Mouse (Mus musculus) olfactory bulb, adult 2 months (tissue): ENCODE measurements at regions not wholly inside any gene's neighbourhood (a gene's known extent, or its start where the extent isn't known, plus 50 kb on each side); places are given as distances from the start of the nearest gene placed in this dataset.

Source experiments
- H3K27ac ChIP-seq: fragments of 200-500 bp; 2 replicates; pipeline ENCODE4 v1.5.1; 2012; ENCODE audit warnings: low read depth, low read length; ENCODE audit not compliant: insufficient read depth
- H3K4me1 ChIP-seq: fragments of 200-500 bp; 2 replicates; pipeline ENCODE4 v1.6.1; 2012; ENCODE audit warnings: low read length; ENCODE audit not compliant: control insufficient read depth, insufficient read depth
- H3K4me3 ChIP-seq: fragments of 200-500 bp; 2 replicates; pipeline ENCODE4 v1.5.1; 2012; ENCODE audit warnings: mild to moderate bottlenecking, low read depth, low read length, moderate library complexity; ENCODE audit not compliant: insufficient read depth
- CTCF ChIP-seq: fragments of 200-500 bp; IDR thresholded peaks from 2 replicates; pipeline ENCODE4 v1.5.1; 2012; ENCODE audit warnings: low read depth, mild to moderate bottlenecking, low read length, moderate library complexity; ENCODE audit not compliant: insufficient read depth
- POLR2A ChIP-seq: fragments of 200-500 bp; IDR thresholded peaks from 2 replicates; pipeline ENCODE4 v1.6.1; 2012; ENCODE audit warnings: mild to moderate bottlenecking, low read depth, low read length, moderate library complexity; ENCODE audit not compliant: insufficient read depth
- WGBS: fragments of 180-500 bp; shearing (Covaris S2); methylation state at CpG from one replicate; pipeline ENCODE4 v1.1.7; 2018; 5-methylcytosine and 5-hydroxymethylcytosine counted together

GRCm38 (mm10) chr15:62901955-62902354, 943.0 kb downstream of the Gsdmc2 start:
- Histone ChIP-seq H3K4me1 (peaks cover 4% of the 10 kb centered on the region), H3K27ac (no peak overlapping the region), H3K4me3 (no peak overlapping the region)
- 95% methylated on average over 4 of the region's 4 CpGs for WGBS
- TF ChIP-seq CTCF, result no peak
- TF ChIP-seq POLR2A, result no peak

- no peak for TF ChIP-seq CTCF
- TF ChIP-seq POLR2A, result no peak
- H3K4me3 ChIP-seq, result no peak overlapping the region
- no peak overlapping the region for H3K27ac ChIP-seq
- no peaks in the 10 kb centered on the region for H3K4me1 ChIP-seq
- WGBS, result 91% methylated on average over 4 of the region's 4 CpGs
Observed at GRCm38 (mm10) chr15:62889798-62890197, 955.2 kb downstream of the Gsdmc2 start.

- 90% methylated on average over 4 of the region's 4 CpGs for WGBS
- Histone ChIP-seq H3K4me3 (no peak overlapping the region), H3K27ac (no peak overlapping the region), H3K4me1 (no peaks in the 10 kb centered on the region)
- TF ChIP-seq POLR2A, result no peak
- TF ChIP-seq CTCF, result no peak
Observed at GRCm38 (mm10) chr15:62885331-62885730, 959.6 kb downstream of the Gsdmc2 start.

GRCm38 (mm10) chr15:62871082-62871766, 973.8 kb downstream of the Gsdmc2 start:
- H3K4me1 ChIP-seq, result no peaks in the 10 kb centered on the region
- WGBS, result 94% methylated on average over 1 of the region's 1 CpGs
- H3K4me3 ChIP-seq, result no peak overlapping the region
- no peak for TF ChIP-seq POLR2A
- no peak for TF ChIP-seq CTCF
- no peak overlapping the region for H3K27ac ChIP-seq

- H3K4me3 ChIP-seq, result no peak overlapping the region
- H3K4me1 ChIP-seq, result no peaks in the 10 kb centered on the region
- H3K27ac ChIP-seq, result no peak overlapping the region
- 90% methylated on average over 1 of the region's 1 CpGs for WGBS
- no peak for TF ChIP-seq CTCF
Observed at GRCm38 (mm10) chr15:62862574-62862973, 982.4 kb downstream of the Gsdmc2 start.

GRCm38 (mm10) chr15:62861422-62861821, 983.6 kb downstream of the Gsdmc2 start:
- Histone ChIP-seq H3K4me1 (no peaks in the 10 kb centered on the region), H3K27ac (no peak overlapping the region), H3K4me3 (no peak overlapping the region)
- TF ChIP-seq POLR2A (no peak), CTCF (no peak)

GRCm38 (mm10) chr15:62849326-62849725, 995.7 kb downstream of the Gsdmc2 start:
- no peak overlapping the region for H3K4me3 ChIP-seq
- TF ChIP-seq CTCF, result no peak
- H3K27ac ChIP-seq, result no peak overlapping the region
- no peaks in the 10 kb centered on the region for H3K4me1 ChIP-seq

GRCm38 (mm10) chr15:62845884-62846283, 999.1 kb downstream of the Gsdmc2 start:
- no peak overlapping the region for H3K4me3 ChIP-seq
- no peak overlapping the region for H3K27ac ChIP-seq
- WGBS, result 79% methylated on average over 3 of the region's 3 CpGs
- TF ChIP-seq POLR2A (no peak), CTCF (no peak)
- H3K4me1 ChIP-seq, result no peaks in the 10 kb centered on the region

- Histone ChIP-seq H3K4me3 (no peak overlapping the region), H3K27ac (no peak overlapping the region), H3K4me1 (no peaks in the 10 kb centered on the region)
- TF ChIP-seq POLR2A (no peak), CTCF (no peak)
Observed at GRCm38 (mm10) chr15:62825586-62825985, 1019.4 kb downstream of the Gsdmc2 start.
